In the genomic region with DNA sequence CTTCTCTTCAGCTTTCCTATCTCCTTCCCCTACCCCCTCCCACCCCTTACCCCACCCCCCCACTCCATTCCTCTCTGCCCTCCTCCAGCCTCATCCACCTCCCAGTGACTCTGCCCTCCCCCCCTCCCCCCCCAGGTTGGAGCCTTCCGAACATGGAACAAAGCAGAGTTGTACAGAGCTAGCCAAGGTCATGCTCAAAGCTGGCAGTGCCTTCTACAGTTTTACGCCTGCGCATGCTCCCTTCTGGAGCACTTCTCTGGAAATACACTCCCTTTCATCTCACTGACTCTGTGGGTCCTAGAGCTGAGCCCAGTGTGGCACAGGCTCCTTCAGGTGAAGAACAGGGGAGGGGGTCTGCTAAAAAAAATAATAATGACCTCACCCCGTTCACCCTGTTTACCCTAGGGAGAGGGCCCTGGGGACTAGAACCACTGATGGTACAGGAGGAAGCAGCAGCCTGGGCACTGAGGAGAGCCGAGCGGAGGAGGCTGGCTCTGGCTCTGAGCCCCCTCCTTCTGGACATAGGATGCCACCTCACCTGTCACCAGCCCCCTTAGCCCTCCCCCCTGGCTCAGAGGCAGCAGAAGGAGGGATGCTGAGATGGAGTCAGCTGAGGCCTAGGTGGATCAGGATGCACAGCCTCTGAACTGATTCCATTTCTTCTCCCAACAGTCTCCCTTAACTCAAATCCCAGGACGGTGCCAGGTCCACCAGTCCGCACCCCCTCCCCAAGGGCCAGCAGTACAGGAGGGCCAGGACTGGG, we compare ENCODE assay signal across 18 mouse cellular contexts. TPM values are rescaled to one million over a fixed set of nuclear protein-coding genes. Genes with fewer than 3 reads are reported as not detected.
DNase-seq lines count a peak whose midpoint lies in the region; ATAC-seq and TF ChIP-seq lines count a peak whose summit lies in the region.
"Had no signal": no experiment of that assay in that cellular context is flagged by ENCODE, and none has a peak within 500 bp of the region (broad histone marks: within the 10 kb centered on the region; RNA-seq: fewer than 3 reads in every experiment).

No protein-coding gene starts in this region.

- H3K9me3 ChIP-seq in hindbrain, embryonic 15.5 days = no peaks in the 10 kb centered on the region
- H3K9me3 ChIP-seq in hindbrain, embryonic 12.5 days (replicated peaks) = no peaks in the 10 kb centered on the region
- H3K9me3 ChIP-seq in neural tube, embryonic 13.5 days = no peaks in the 10 kb centered on the region
- no peaks in the 10 kb centered on the region for H3K9me3 ChIP-seq in stomach, embryonic 15.5 days
- H3K9me3 ChIP-seq: embryonic facial prominence, embryonic 10.5 days had no signal

- H3K27me3 ChIP-seq in cerebellum, adult 2 months (ENCODE audit: control insufficient read depth, insufficient read depth, low read length) = no peaks in the 10 kb centered on the region
- H3K27me3 ChIP-seq in hindbrain, embryonic 15.5 days = no peaks in the 10 kb centered on the region
- no peaks in the 10 kb centered on the region for H3K27me3 ChIP-seq in hindbrain, embryonic 12.5 days
- no peaks in the 10 kb centered on the region for H3K27me3 ChIP-seq in neural tube, embryonic 13.5 days
- no peaks in the 10 kb centered on the region for H3K27me3 ChIP-seq in stomach, embryonic 15.5 days (replicated peaks)

- no peak for DNase-seq in cerebellum, adult 2 months
- DNase-seq in cerebellum, adult 11-12 months = no peak
- no peak for DNase-seq in neural tube, embryonic 10.5 days (ENCODE audit: extremely low spot score, low spot score)
- no peak for DNase-seq in gastrocnemius, postnatal 25 days
- DNase-seq: cerebellum, adult 9-10 months; kidney, postnatal 25 days; lung, postnatal 36 days; spleen, adult 18-20 months had no signal

- H3K27ac ChIP-seq in cerebellum, adult 2 months (ENCODE audit: insufficient read depth, low read length) = peak overlapping the region; percentile 54; the same call in 1 of the 2 replicates
- peak overlapping the region; percentile 45; the same call in 1 of the 2 replicates for H3K27ac ChIP-seq in hindbrain, embryonic 15.5 days (replicated peaks)
- no peak overlapping the region for H3K27ac ChIP-seq in hindbrain, embryonic 12.5 days
- no peak overlapping the region for H3K27ac ChIP-seq in neural tube, embryonic 13.5 days (replicated peaks)
- H3K27ac ChIP-seq in stomach, embryonic 15.5 days = peak overlapping the region; percentile 31; the same call in 1 of the 2 replicates
- H3K27ac ChIP-seq: embryonic facial prominence, embryonic 10.5 days; liver, embryonic 14.5 days had no signal

- ATAC-seq in hindbrain, embryonic 15.5 days (ENCODE audit: low FRiP score, low read depth) = peak; percentile 49; the same call in 1 of the 2 replicates
- no peak for ATAC-seq in hindbrain, embryonic 12.5 days (ENCODE audit: low FRiP score)
- no peak for ATAC-seq in neural tube, embryonic 13.5 days (ENCODE audit: low read depth)
- peak; percentile 11; the same call in 1 of the 2 replicates for ATAC-seq in stomach, embryonic 15.5 days (ENCODE audit: insufficient read depth, low FRiP score, low read depth)

- no peak for TF ChIP-seq CTCF in cerebellum, adult 2 months (IDR thresholded peaks at IDR 0.05; ENCODE audit: borderline replicate concordance, insufficient read depth, low read depth, low read length)

- no peak overlapping the region for H3K4me2 ChIP-seq in hindbrain, embryonic 15.5 days
- H3K4me2 ChIP-seq in hindbrain, embryonic 12.5 days (replicated peaks) = no peak overlapping the region
- H3K4me2 ChIP-seq in neural tube, embryonic 13.5 days = no peak overlapping the region
- no peak overlapping the region for H3K4me2 ChIP-seq in stomach, embryonic 15.5 days
- H3K4me2 ChIP-seq: hindbrain, embryonic 14.5 days had no signal

- no peaks in the 10 kb centered on the region for H3K36me3 ChIP-seq in hindbrain, embryonic 15.5 days
- H3K36me3 ChIP-seq in hindbrain, embryonic 12.5 days = no peaks in the 10 kb centered on the region
- no peaks in the 10 kb centered on the region for H3K36me3 ChIP-seq in neural tube, embryonic 13.5 days
- H3K36me3 ChIP-seq in stomach, embryonic 15.5 days = no peaks in the 10 kb centered on the region
- H3K36me3 ChIP-seq: embryonic facial prominence, embryonic 10.5 days had no signal

- 48% methylated on average over 8 of the region's 8 CpGs for WGBS in cerebellum, adult 2 months
- WGBS in hindbrain, embryonic 15.5 days = 82% methylated on average over 8 of the region's 8 CpGs
- 85% methylated on average over 8 of the region's 8 CpGs for WGBS in hindbrain, embryonic 12.5 days
- 84% methylated on average over 8 of the region's 8 CpGs for WGBS in neural tube, embryonic 13.5 days
- 76% methylated on average over 8 of the region's 8 CpGs for WGBS in stomach, embryonic 15.5 days

- TF ChIP-seq POLR2A in cerebellum, adult 2 months (IDR thresholded peaks at IDR 0.05; ENCODE audit: borderline replicate concordance, insufficient read depth, low read length) = no peak

- peaks cover 8% of the 10 kb centered on the region for H3K4me1 ChIP-seq in cerebellum, adult 2 months (ENCODE audit: control insufficient read depth, insufficient read depth, low read length)
- peaks cover 8% of the 10 kb centered on the region for H3K4me1 ChIP-seq in hindbrain, embryonic 15.5 days (replicated peaks)
- H3K4me1 ChIP-seq in hindbrain, embryonic 12.5 days = peaks cover 3% of the 10 kb centered on the region
- peaks cover 13% of the 10 kb centered on the region for H3K4me1 ChIP-seq in neural tube, embryonic 13.5 days (replicated peaks)
- 0 out of 2 replicates have a peak, but pooled peaks cover 6% of the 10 kb centered on the region for H3K4me1 ChIP-seq in stomach, embryonic 15.5 days

- H3K4me3 ChIP-seq in cerebellum, adult 2 months (replicated peaks; ENCODE audit: insufficient read depth, low read depth, low read length) = no peak overlapping the region
- H3K4me3 ChIP-seq in hindbrain, embryonic 15.5 days = no peak overlapping the region
- no peak overlapping the region for H3K4me3 ChIP-seq in hindbrain, embryonic 12.5 days
- H3K4me3 ChIP-seq in neural tube, embryonic 13.5 days = no peak overlapping the region
- no peak overlapping the region for H3K4me3 ChIP-seq in stomach, embryonic 15.5 days (replicated peaks)
- H3K4me3 ChIP-seq: embryonic facial prominence, embryonic 10.5 days had no signal

- H3K9ac ChIP-seq in hindbrain, embryonic 15.5 days = no peak overlapping the region
- no peak overlapping the region for H3K9ac ChIP-seq in hindbrain, embryonic 12.5 days
- H3K9ac ChIP-seq in neural tube, embryonic 13.5 days = peak overlapping the region; percentile 26; the same call in 1 of the 2 replicates
- no peak overlapping the region for H3K9ac ChIP-seq in stomach, embryonic 15.5 days
- H3K9ac ChIP-seq: hindbrain, embryonic 14.5 days; liver, embryonic 14.5 days had no signal

RNA-seq across cellular contexts. Expression of a gene that starts 6.1 kb away (rescaled TPM):
- 53.5 and 56.8 TPM in 2 replicates for polyA plus RNA-seq in cerebellum, adult 2 months (2012; rRNA removed)
- polyA plus RNA-seq in hindbrain, embryonic 15.5 days (2015; fragmentation: Nextera tagmentation; extraction: Ambion mirVana) = 21.3 and 21.6 TPM in 2 replicates
- polyA plus RNA-seq in hindbrain, embryonic 12.5 days (2016; fragmentation: Nextera tagmentation; extraction: Ambion mirVana) = 15.4 and 18.0 TPM in 2 replicates
- 19.4 and 20.4 TPM in 2 replicates for polyA plus RNA-seq in neural tube, embryonic 13.5 days (2015; fragmentation: Nextera tagmentation; extraction: Ambion mirVana)
- polyA plus RNA-seq in stomach, embryonic 15.5 days (2015; fragmentation: Nextera tagmentation; extraction: Ambion mirVana) = 16.6 and 17.8 TPM in 2 replicates
- 1 to 10 TPM; 3.6 to 3.8 TPM for total RNA-seq in gastrocnemius, postnatal 25 days (2021)

RNA-seq across cellular contexts. Expression of a gene that starts 14.6 kb away (rescaled TPM):
- polyA plus RNA-seq in cerebellum, adult 2 months (2012; rRNA removed) = 57.3 and 63.7 TPM in 2 replicates
- 1.3 and 1.5 TPM in 2 replicates for polyA plus RNA-seq in hindbrain, embryonic 15.5 days (2015; fragmentation: Nextera tagmentation; extraction: Ambion mirVana)
- polyA plus RNA-seq in hindbrain, embryonic 12.5 days (2016; fragmentation: Nextera tagmentation; extraction: Ambion mirVana) = 0.13 and 0.25 TPM in 2 replicates
- polyA plus RNA-seq in neural tube, embryonic 13.5 days (2015; fragmentation: Nextera tagmentation; extraction: Ambion mirVana) = 0.65 and 1.1 TPM in 2 replicates
- polyA plus RNA-seq in stomach, embryonic 15.5 days (2015; fragmentation: Nextera tagmentation; extraction: Ambion mirVana) = 2.0 TPM in 2 replicates
- 1 to 10 TPM; 2.9 to 3.6 TPM for total RNA-seq in gastrocnemius, postnatal 25 days (2021)

RNA-seq across cellular contexts. Expression of a gene that starts 15.9 kb away (rescaled TPM):
- 249 and 283 TPM in 2 replicates for polyA plus RNA-seq in cerebellum, adult 2 months (2012; rRNA removed)
- polyA plus RNA-seq in hindbrain, embryonic 15.5 days (2015; fragmentation: Nextera tagmentation; extraction: Ambion mirVana) = 0.64 and 0.73 TPM in 2 replicates
- 0.21 and 0.57 TPM in 2 replicates for polyA plus RNA-seq in hindbrain, embryonic 12.5 days (2016; fragmentation: Nextera tagmentation; extraction: Ambion mirVana)
- polyA plus RNA-seq in neural tube, embryonic 13.5 days (2015; fragmentation: Nextera tagmentation; extraction: Ambion mirVana) = 0.55 and 0.57 TPM in 2 replicates
- polyA plus RNA-seq in stomach, embryonic 15.5 days (2015; fragmentation: Nextera tagmentation; extraction: Ambion mirVana) = 0.10 and 0.12 TPM in 2 replicates
- under 1 TPM in 1 of 2 experiments, not detected in 1; 0.05 TPM for total RNA-seq in gastrocnemius, postnatal 25 days (2021)
- total RNA-seq: MEL had no signal
- polyA plus RNA-seq: C2C12 had no signal

RNA-seq across cellular contexts. Expression of a gene that starts 24.1 kb away (rescaled TPM):
- polyA plus RNA-seq in cerebellum, adult 2 months (2012; rRNA removed) = 0.65 and 0.97 TPM in 2 replicates
- polyA plus RNA-seq in hindbrain, embryonic 15.5 days (2015; fragmentation: Nextera tagmentation; extraction: Ambion mirVana) = 0.07 and 0.34 TPM in 2 replicates
- polyA plus RNA-seq in hindbrain, embryonic 12.5 days (2016; fragmentation: Nextera tagmentation; extraction: Ambion mirVana) = not detected in 2 replicates
- not detected in 2 replicates for polyA plus RNA-seq in neural tube, embryonic 13.5 days (2015; fragmentation: Nextera tagmentation; extraction: Ambion mirVana)
- 0.46 and 0.90 TPM in 2 replicates for polyA plus RNA-seq in stomach, embryonic 15.5 days (2015; fragmentation: Nextera tagmentation; extraction: Ambion mirVana)
- total RNA-seq in gastrocnemius, postnatal 25 days (2021) = not detected
- total RNA-seq: left cerebral cortex, postnatal 4 days; MEL had no signal
- polyA plus RNA-seq: C2C12; embryonic facial prominence, embryonic 10.5 days; liver, embryonic 14.5 days had no signal

RNA-seq across cellular contexts. Expression of a gene that starts 38.9 kb away (rescaled TPM):
- 1.4 TPM in 2 replicates for polyA plus RNA-seq in cerebellum, adult 2 months (2012; rRNA removed)
- 0.06 and 0.38 TPM in 2 replicates for polyA plus RNA-seq in hindbrain, embryonic 15.5 days (2015; fragmentation: Nextera tagmentation; extraction: Ambion mirVana)
- polyA plus RNA-seq in hindbrain, embryonic 12.5 days (2016; fragmentation: Nextera tagmentation; extraction: Ambion mirVana) = not detected in 2 replicates
- polyA plus RNA-seq in neural tube, embryonic 13.5 days (2015; fragmentation: Nextera tagmentation; extraction: Ambion mirVana) = 0.14 and 0.18 TPM in 2 replicates
- 0.26 and 0.35 TPM in 2 replicates for polyA plus RNA-seq in stomach, embryonic 15.5 days (2015; fragmentation: Nextera tagmentation; extraction: Ambion mirVana)
- total RNA-seq in gastrocnemius, postnatal 25 days (2021) = under 1 TPM; 0.56 to 0.97 TPM
- total RNA-seq: MEL had no signal

Comparison
In these comparisons a context has a peak if more than half of its experiments do, and no peak if none do; other contexts are left out.
1. H3K27ac ChIP-seq: peak in cerebellum, adult 2 months (single experiment), hindbrain, embryonic 15.5 days (single experiment) and stomach, embryonic 15.5 days (single experiment); none in hindbrain, embryonic 12.5 days (single experiment) and neural tube, embryonic 13.5 days (single experiment).
2. ATAC-seq: peak in hindbrain, embryonic 15.5 days (single experiment) and stomach, embryonic 15.5 days (single experiment); none in hindbrain, embryonic 12.5 days (single experiment) and neural tube, embryonic 13.5 days (single experiment).
3. RNA of a gene that starts 14.6 kb away (polyA plus RNA-seq): 57.3 to 63.7 TPM in cerebellum, adult 2 months; 2.0 TPM in stomach, embryonic 15.5 days, 1.3 to 1.5 TPM in hindbrain, embryonic 15.5 days, 0.65 to 1.1 TPM in neural tube, embryonic 13.5 days and 0.13 to 0.25 TPM in hindbrain, embryonic 12.5 days; every median in the first group is over 10 times any median in the second.
4. RNA of a gene that starts 15.9 kb away (polyA plus RNA-seq): 249 to 283 TPM in cerebellum, adult 2 months; 0.64 to 0.73 TPM in hindbrain, embryonic 15.5 days, 0.55 to 0.57 TPM in neural tube, embryonic 13.5 days, 0.21 to 0.57 TPM in hindbrain, embryonic 12.5 days and 0.10 to 0.12 TPM in stomach, embryonic 15.5 days; every median in the first group is over 100 times any median in the second.